ENCODE assay signal across 8 mouse cellular contexts in the genomic region with DNA sequence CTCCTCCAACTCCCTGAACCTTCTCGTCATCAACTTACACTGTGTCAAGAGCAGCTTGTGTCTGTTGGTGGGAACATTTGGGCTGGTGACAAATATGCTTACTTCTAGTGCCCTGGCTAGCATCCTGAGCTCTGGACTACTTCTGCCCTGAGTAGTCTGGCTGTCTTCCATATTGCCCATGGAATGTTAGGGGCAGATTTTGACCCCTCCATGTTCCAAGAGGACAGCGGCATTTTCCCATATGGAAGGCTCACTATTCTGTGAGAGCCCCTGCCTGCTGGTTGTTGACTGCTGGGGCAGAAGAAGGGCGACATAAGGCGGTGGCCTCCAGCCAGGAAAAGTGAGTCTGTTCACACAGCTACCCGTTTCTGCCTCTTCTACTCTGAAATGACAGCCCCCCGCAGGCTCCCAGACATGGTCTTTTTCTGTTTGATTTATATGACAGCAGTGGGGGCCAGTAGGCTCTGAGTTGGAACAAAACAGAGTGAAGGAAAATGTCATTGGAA. TPM values are rescaled to one million over a fixed set of nuclear protein-coding genes. Genes with fewer than 3 reads are reported as not detected.
DNase-seq lines count a peak whose midpoint lies in the region; ATAC-seq lines count a peak whose summit lies in the region.

No protein-coding gene starts in this region.

- DNase-seq in frontal cortex, postnatal 25 days (ENCODE audit: low spot score in 2 of 2) = no peak
- DNase-seq in retina, postnatal 1 day = peak; percentile 7
- DNase-seq in retina, embryonic 14.5 days (ENCODE audit: low spot score) = no peak
- peak; percentile 35 to 42 for DNase-seq in heart, postnatal 36 days
- peak; percentile 52 for DNase-seq in lung, postnatal 10 days
- DNase-seq in spleen, postnatal 36 days (ENCODE audit: low spot score in 2 of 2) = no peak
- no peak for DNase-seq in embryo, embryonic 10 days (ENCODE audit: low spot score)

- ATAC-seq in frontal cortex, adult (ENCODE audit: low TSS enrichment) = peak; percentile 25; the same call in 1 of the 2 replicates

- intact Hi-C loops in heart, postnatal 36 days (cut with DNase I) = no loop called here

RNA-seq across cellular contexts. Expression of a gene that starts 33.8 kb away (rescaled TPM):
- total RNA-seq in heart, postnatal 36 days (2021) = 10 to 100 TPM; 28.9 to 39.5 TPM

Comparison
In these comparisons a context has a peak if more than half of its experiments do, and no peak if none do; other contexts are left out.
1. DNase-seq: peak in retina, postnatal 1 day (single experiment), heart, postnatal 36 days (2 of 2) and lung, postnatal 10 days (single experiment); none in frontal cortex, postnatal 25 days (0 of 2), retina, embryonic 14.5 days (single experiment), spleen, postnatal 36 days (0 of 2) and embryo, embryonic 10 days (single experiment).